Mouse (Mus musculus) intestine, embryonic 16.5 days (tissue): ENCODE data around the gene Vmn1r194. TPM values are rescaled to one million over a fixed set of nuclear protein-coding genes. Genes with fewer than 3 reads are reported as not detected.
"Not testable (repeated sequence)": the region's sequence is repeated elsewhere in the genome, so short reads cannot be mapped to it uniquely, and the experiment has no call there.

Experiments used
- ATAC-seq: fragments of 200-750 bp; cut with Nextera tagmentation; 2 replicates; pipeline ENCODE4 v1.8.0; 2017; ENCODE audit warnings: moderate TSS enrichment, moderate library complexity
- H3K27ac ChIP-seq: fragments of 300-500 bp; sonication (generic); 2 replicates; pipeline ENCODE4 v1.5.1; 2014; ENCODE audit warnings: mild to moderate bottlenecking, low read length
- H3K27me3 ChIP-seq: fragments of 300-500 bp; sonication (generic); replicated peaks from 2 replicates; pipeline ENCODE4 v1.6.1; 2014; ENCODE audit warnings: low read length, control low read depth, mixed read lengths; ENCODE audit not compliant: control insufficient read depth, insufficient read depth
- H3K36me3 ChIP-seq: fragments of 300-500 bp; sonication (generic); 2 replicates; pipeline ENCODE4 v1.6.1; 2014; ENCODE audit warnings: low read length, control low read depth; ENCODE audit not compliant: control insufficient read depth, insufficient read depth
- H3K4me1 ChIP-seq: fragments of 300-500 bp; sonication (generic); 2 replicates; pipeline ENCODE4 v1.6.1; 2014; ENCODE audit warnings: low read length, control low read depth, mixed read lengths; ENCODE audit not compliant: control insufficient read depth, insufficient read depth
- H3K4me2 ChIP-seq: fragments of 300-500 bp; sonication (generic); 2 replicates; pipeline ENCODE4 v1.6.1; 2014; ENCODE audit warnings: low read depth, low read length, control low read depth
- H3K4me3 ChIP-seq: fragments of 300-500 bp; sonication (generic); 2 replicates; pipeline ENCODE4 v1.5.1; 2014; ENCODE audit warnings: mild to moderate bottlenecking, low read length
- H3K9ac ChIP-seq: fragments of 300-500 bp; sonication (generic); 2 replicates; pipeline ENCODE4 v1.6.1; 2014; ENCODE audit warnings: low read depth, low read length
- H3K9me3 ChIP-seq: fragments of 300-500 bp; sonication (generic); 2 replicates; pipeline ENCODE4 v1.6.1; 2016; ENCODE audit warnings: low read length, control low read depth; ENCODE audit not compliant: control insufficient read depth
- WGBS: fragments of 180-500 bp; shearing (Covaris S2); extraction: QIAGEN DNeasy Blood & Tissue Kit; methylation state at CpG from one replicate; pipeline ENCODE4 v1.1.7; 2014; 5-methylcytosine and 5-hydroxymethylcytosine counted together
- microRNA-seq: library from miRNA; unstranded; fragments of <30 nt; microRNA quantifications from one replicate; pipeline ENCODE4, GENCODE M21; 2016
- polyA plus RNA-seq: library from polyadenylated mRNA; unstranded; fragments of >200 nt; fragmentation: Nextera tagmentation; extraction: Ambion mirVana; gene quantifications from 2 replicates; pipeline ENCODE4 v1.2.1, GENCODE M21; 2015

Gene Vmn1r194
- not detected in 2 replicates for polyA plus RNA-seq

- H3K9me3 ChIP-seq: no peaks in the 10 kb centered on the region
- H3K27ac ChIP-seq: no peak within 1 kb of the TSS
- H3K36me3 ChIP-seq: no peaks in the 10 kb centered on the region
- no peaks in the 10 kb centered on the region for H3K27me3 ChIP-seq
- H3K9ac ChIP-seq: no peak within 1 kb of the TSS
- H3K4me3 ChIP-seq: no peak within 1 kb of the TSS
- no peaks in the 10 kb centered on the region for H3K4me1 ChIP-seq
- WGBS: 17% methylated on average over 1 of the region's 1 CpGs
- ATAC-seq: no peak
- no peak within 1 kb of the TSS for H3K4me2 ChIP-seq
Measured at GRCm38 (mm10) chr13:22243915-22244314, at the start of gene Vmn1r194. Vmn1r194 (plus strand) TSS chr13:22244215.

GRCm38 (mm10) chr13:22223060-22223459, 21.0 kb upstream of the Vmn1r194 start, which contains the start of gene Vmn1r193:
Vmn1r193 (minus strand) TSS chr13:22223160.
- not testable (repeated sequence) for H3K4me3 ChIP-seq, H3K9ac ChIP-seq, ATAC-seq, H3K27ac ChIP-seq, H3K4me1 ChIP-seq, H3K27me3 ChIP-seq, H3K4me2 ChIP-seq, H3K9me3 ChIP-seq, H3K36me3 ChIP-seq
- WGBS: 79% methylated on average over 1 of the region's 1 CpGs

GRCm38 (mm10) chr13:22270222-22270621, 26.2 kb downstream of the Vmn1r194 start, which contains the start of gene Vmn1r195:
Vmn1r195 (plus strand) TSS chr13:22270522.
- H3K4me2 ChIP-seq, H3K9ac ChIP-seq, H3K9me3 ChIP-seq, H3K27ac ChIP-seq, H3K4me1 ChIP-seq, H3K36me3 ChIP-seq, H3K27me3 ChIP-seq, ATAC-seq, H3K4me3 ChIP-seq: not testable (repeated sequence)
- WGBS: 93% methylated on average over 1 of the region's 1 CpGs

- Histone ChIP-seq H3K36me3 (no peaks in the 10 kb centered on the region), H3K4me2 (no peak overlapping the region), H3K4me3 (no peak overlapping the region), H3K4me1 (no peaks in the 10 kb centered on the region), H3K9me3 (no peaks in the 10 kb centered on the region), H3K9ac (no peak overlapping the region), H3K27me3 (no peaks in the 10 kb centered on the region), H3K27ac (no peak overlapping the region)
- ATAC-seq: no peak
- 40% methylated on average over 2 of the region's 2 CpGs for WGBS
Measured at GRCm38 (mm10) chr13:22271721-22272120, 27.7 kb downstream of the Vmn1r194 start.

- H3K4me1 ChIP-seq: no peaks in the 10 kb centered on the region
- no peaks in the 10 kb centered on the region for H3K27me3 ChIP-seq
- ATAC-seq: no peak
- no peaks in the 10 kb centered on the region for H3K36me3 ChIP-seq
- H3K4me3 ChIP-seq: no peak overlapping the region
- no peak overlapping the region for H3K9ac ChIP-seq
- H3K4me2 ChIP-seq: no peak overlapping the region
- no peak overlapping the region for H3K27ac ChIP-seq
- H3K9me3 ChIP-seq: no peaks in the 10 kb centered on the region
- WGBS: 62% methylated on average over 2 of the region's 2 CpGs
Measured at GRCm38 (mm10) chr13:22284578-22284977, 40.6 kb downstream of the Vmn1r194 start.

GRCm38 (mm10) chr13:22289620-22290019, 45.6 kb downstream of the Vmn1r194 start, which contains the start of gene Vmn1r196:
Vmn1r196 (plus strand) TSS chr13:22289920.
- no peaks in the 10 kb centered on the region for H3K27me3 ChIP-seq

More at GRCm38 (mm10) chr13:22289620-22290019, 45.6 kb downstream of the Vmn1r194 start, which contains the start of gene Vmn1r196:
- Histone ChIP-seq H3K9me3 (no peaks in the 10 kb centered on the region), H3K9ac (no peak within 1 kb of the TSS), H3K4me1 (no peaks in the 10 kb centered on the region), H3K36me3 (no peaks in the 10 kb centered on the region), H3K27ac (no peak within 1 kb of the TSS), H3K4me3 (no peak within 1 kb of the TSS), H3K4me2 (no peak within 1 kb of the TSS)
- WGBS: 64% methylated on average over 2 of the region's 2 CpGs
- ATAC-seq: no peak

Small RNA genes within 50 kb of the gene (microRNA-seq; reads per million reads assigned to microRNA genes)
- gene Gm23282: not detected
- not detected for gene Gm25084

Other genes with a start within 250 kb of the Vmn1r194 start
- gene Prss16, start 234.5 kb upstream of the Vmn1r194 start, polyA plus RNA-seq: 1.4 and 2.0 TPM in 2 replicates
- 4.6 and 5.1 TPM in 2 replicates for gene Hist1h2ah, start 208.6 kb upstream of the Vmn1r194 start, polyA plus RNA-seq
- 1.8 and 2.9 TPM in 2 replicates for gene Hist1h2bk, start 208.3 kb upstream of the Vmn1r194 start, polyA plus RNA-seq
- 18.8 and 22.0 TPM in 2 replicates for gene Hist1h4i, start 202.9 kb upstream of the Vmn1r194 start, polyA plus RNA-seq
- gene Hist1h2ag, start 201.3 kb upstream of the Vmn1r194 start, polyA plus RNA-seq: 17.4 and 30.0 TPM in 2 replicates
- gene Hist1h2bj, start 201.0 kb upstream of the Vmn1r194 start, polyA plus RNA-seq: 4.7 and 7.7 TPM in 2 replicates
- gene Vmn1r188, start 159.8 kb upstream of the Vmn1r194 start, polyA plus RNA-seq: not detected in 2 replicates
- gene Vmn1r189, start 138.4 kb upstream of the Vmn1r194 start, polyA plus RNA-seq: not detected in 2 replicates
- not detected in 2 replicates for gene Vmn1r191, start 60.2 kb upstream of the Vmn1r194 start, polyA plus RNA-seq
- not detected in 2 replicates for gene Vmn1r192, start 53.1 kb upstream of the Vmn1r194 start, polyA plus RNA-seq
- not detected in 2 replicates for gene Vmn1r193, start 21.1 kb upstream of the Vmn1r194 start, polyA plus RNA-seq
- gene Vmn1r195, start 26.3 kb downstream of the Vmn1r194 start, polyA plus RNA-seq: not detected in 2 replicates
- gene Vmn1r196, start 45.7 kb downstream of the Vmn1r194 start, polyA plus RNA-seq: not detected in 2 replicates
- gene Vmn1r197, start 80.4 kb downstream of the Vmn1r194 start, polyA plus RNA-seq: not detected in 2 replicates
- gene Vmn1r198, start 106.1 kb downstream of the Vmn1r194 start, polyA plus RNA-seq: not detected in 2 replicates
- not detected in 2 replicates for gene Vmn1r199, start 135.6 kb downstream of the Vmn1r194 start, polyA plus RNA-seq
- gene Vmn1r200, start 146.2 kb downstream of the Vmn1r194 start, polyA plus RNA-seq: not detected in 2 replicates
- gene Vmn1r201, start 227.7 kb downstream of the Vmn1r194 start, polyA plus RNA-seq: not detected in 2 replicates